Mouse (Mus musculus) hindbrain, embryonic 11.5 days (tissue): ENCODE data around the gene Lrrc10b. TPM values are rescaled to one million over a fixed set of nuclear protein-coding genes. Genes with fewer than 3 reads are reported as not detected.

ENCODE experiments used
- ATAC-seq: fragments of 200-750 bp; cut with Nextera tagmentation; 2 replicates; pipeline ENCODE4 v1.8.0; 2017; ENCODE audit warnings: mild to moderate bottlenecking, moderate TSS enrichment, moderate library complexity; ENCODE audit not compliant: low FRiP score
- DNase-seq: peaks from one replicate; pipeline ENCODE4 v3.0.0-alpha.2; 2015; ENCODE audit warnings: low spot score
- H3K27ac ChIP-seq: fragments of 300-500 bp; sonication (generic); 2 replicates; pipeline ENCODE4 v1.5.1; 2014; ENCODE audit warnings: mild to moderate bottlenecking, low read depth, low read length
- H3K27me3 ChIP-seq: fragments of 300-500 bp; sonication (generic); 2 replicates; pipeline ENCODE4 v1.6.1; 2014; ENCODE audit warnings: mild to moderate bottlenecking, low read length, moderate library complexity, mixed read lengths; ENCODE audit not compliant: control insufficient read depth, insufficient read depth
- H3K36me3 ChIP-seq: fragments of 300-500 bp; sonication (generic); 2 replicates; pipeline ENCODE4 v1.6.1; 2014; ENCODE audit warnings: mild to moderate bottlenecking, low read length, moderate library complexity, mixed read lengths; ENCODE audit not compliant: control insufficient read depth, insufficient read depth
- H3K4me1 ChIP-seq: fragments of 300-500 bp; sonication (generic); replicated peaks from 2 replicates; pipeline ENCODE4 v1.6.1; 2014; ENCODE audit warnings: low read length, mixed read lengths; ENCODE audit not compliant: control insufficient read depth, insufficient read depth
- H3K4me2 ChIP-seq: fragments of 300-500 bp; sonication (generic); replicated peaks from 2 replicates; pipeline ENCODE4 v1.6.1; 2014; ENCODE audit warnings: mild to moderate bottlenecking, low read depth, low read length
- H3K4me3 ChIP-seq: fragments of 300-500 bp; sonication (generic); 2 replicates; pipeline ENCODE4 v1.5.1; 2014; ENCODE audit warnings: low read depth, low read length
- H3K9ac ChIP-seq: fragments of 300-500 bp; sonication (generic); 2 replicates; pipeline ENCODE4 v1.6.1; 2014; ENCODE audit warnings: low read depth, low read length
- H3K9me3 ChIP-seq: fragments of 300-500 bp; sonication (generic); 2 replicates; pipeline ENCODE4 v1.6.1; 2016; ENCODE audit warnings: low read length; ENCODE audit not compliant: control insufficient read depth
- WGBS: fragments of 180-500 bp; shearing (Covaris S2); extraction: QIAGEN DNeasy Blood & Tissue Kit; methylation state at CpG from one replicate; pipeline ENCODE4 v1.1.7; 2014; 5-methylcytosine and 5-hydroxymethylcytosine counted together
- polyA plus RNA-seq: library from polyadenylated mRNA; unstranded; fragments of >200 nt; fragmentation: Nextera tagmentation; extraction: Ambion mirVana; gene quantifications from 2 replicates; pipeline ENCODE4 v1.2.1, GENCODE M21; 2014

Gene Lrrc10b
- polyA plus RNA-seq, 1 experiment from 2014 or later, result 0.69 TPM

- ATAC-seq (no peak), DNase-seq (no peak)
- Histone ChIP-seq H3K4me1 (peaks cover 12% of the 10 kb centered on the region; the same call in 1 of the 2 replicates), H3K27ac (no peak overlapping the region), H3K27me3 (peaks cover 45% of the 10 kb centered on the region), H3K36me3 (no peaks in the 10 kb centered on the region), H3K9ac (no peak overlapping the region), H3K4me2 (no peak overlapping the region), H3K9me3 (no peaks in the 10 kb centered on the region), H3K4me3 (no peak overlapping the region)
- 67% methylated on average over 3 of the region's 3 CpGs for WGBS
These were observed 1.9 kb downstream of the Lrrc10b start for GRCm38 (mm10) chr19:10455437-10455806.

DNA sequence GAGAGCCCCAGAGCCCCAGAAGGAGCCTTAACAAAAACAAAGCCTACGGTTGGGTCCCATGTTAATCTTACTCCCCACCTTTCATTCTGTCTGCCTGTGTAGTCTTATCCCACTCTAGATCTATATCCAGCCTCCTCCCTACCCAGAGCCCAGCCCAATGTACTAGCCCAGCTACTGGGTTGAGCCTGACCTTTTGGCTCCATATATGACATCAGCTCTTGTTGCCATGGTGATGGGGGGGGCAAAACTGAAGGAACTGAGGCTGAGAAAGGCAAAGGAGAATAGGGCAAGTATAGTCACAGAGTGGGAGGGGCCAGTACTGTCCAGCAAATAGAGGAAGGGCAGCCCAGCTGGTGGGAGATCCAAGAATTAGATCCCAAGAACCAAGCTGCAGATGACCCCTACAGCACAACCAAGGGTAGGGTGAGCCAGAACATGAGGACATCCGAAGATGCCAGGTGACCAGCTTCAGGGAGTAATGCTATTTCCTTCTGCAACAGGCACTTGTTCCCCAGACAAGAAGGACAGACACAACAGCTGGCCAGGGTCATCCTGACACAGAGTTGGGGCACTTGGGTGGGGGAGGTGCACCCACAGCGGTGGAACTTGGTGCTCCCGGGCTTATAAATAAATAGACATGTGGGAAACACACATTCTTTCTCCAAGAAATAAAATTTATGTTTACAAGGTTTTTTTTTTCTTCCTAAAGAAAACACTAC, 2.4 kb downstream of the Lrrc10b start:
- H3K9me3 ChIP-seq, result no peaks in the 10 kb centered on the region
- WGBS, result 68% methylated on average over 4 of the region's 4 CpGs
- no peaks in the 10 kb centered on the region for H3K36me3 ChIP-seq
- H3K4me3 ChIP-seq, result no peak overlapping the region
- no peak overlapping the region for H3K4me2 ChIP-seq
- peaks cover 12% of the 10 kb centered on the region; the same call in 1 of the 2 replicates for H3K4me1 ChIP-seq
- ATAC-seq (no peak), DNase-seq (no peak)
- peaks cover 44% of the 10 kb centered on the region for H3K27me3 ChIP-seq
- H3K27ac ChIP-seq, result no peak overlapping the region
- H3K9ac ChIP-seq, result no peak overlapping the region

DNA sequence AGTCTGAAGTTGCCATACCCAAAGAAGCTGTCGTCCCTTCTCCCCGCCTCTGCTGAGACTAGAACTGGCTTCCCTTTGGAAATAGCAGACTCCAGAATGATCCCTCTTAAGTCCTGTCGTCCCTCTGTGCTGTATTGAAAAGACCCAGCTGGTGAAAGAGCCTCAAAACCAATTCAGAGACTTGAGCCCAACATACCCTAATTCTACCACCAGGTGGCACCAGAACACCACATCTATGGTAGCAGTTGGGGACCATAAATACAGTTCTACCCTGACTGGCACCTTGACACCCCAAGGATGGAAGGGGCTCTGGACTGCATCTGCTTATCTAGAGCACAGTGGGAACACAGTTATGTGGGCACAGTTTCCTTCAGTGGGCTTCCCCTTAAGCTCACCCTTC, 7.6 kb downstream of the Lrrc10b start:
- no peak overlapping the region for H3K27ac ChIP-seq
- no peak overlapping the region for H3K4me3 ChIP-seq
- DNase-seq (peak; percentile 89), ATAC-seq (peak; percentile 48)
- no peak overlapping the region for H3K4me2 ChIP-seq
- WGBS, result 4% methylated on average over 3 of the region's 3 CpGs
- peaks cover 3% of the 10 kb centered on the region for H3K27me3 ChIP-seq
- H3K9ac ChIP-seq, result no peak overlapping the region
- no peaks in the 10 kb centered on the region for H3K9me3 ChIP-seq
- H3K36me3 ChIP-seq, result no peaks in the 10 kb centered on the region
- no peaks in the 10 kb centered on the region for H3K4me1 ChIP-seq

GRCm38 (mm10) chr19:10449190-10449589, 8.1 kb downstream of the Lrrc10b start:
- peak; percentile 48; the same call in 1 of the 2 replicates for ATAC-seq
- no peak overlapping the region for H3K4me3 ChIP-seq
- H3K9ac ChIP-seq, result no peak overlapping the region
- 71% methylated on average over 6 of the region's 6 CpGs for WGBS
- H3K36me3 ChIP-seq, result no peaks in the 10 kb centered on the region
- no peaks in the 10 kb centered on the region for H3K9me3 ChIP-seq
- H3K27me3 ChIP-seq, result peaks cover 3% of the 10 kb centered on the region
- H3K27ac ChIP-seq, result no peak overlapping the region
- H3K4me2 ChIP-seq, result no peak overlapping the region
- no peak for DNase-seq
- H3K4me1 ChIP-seq, result no peaks in the 10 kb centered on the region

GRCm38 (mm10) chr19:10448275-10448674, 9.0 kb downstream of the Lrrc10b start:
- Histone ChIP-seq H3K4me1 (no peaks in the 10 kb centered on the region), H3K4me3 (no peak overlapping the region), H3K27ac (no peak overlapping the region), H3K4me2 (no peak overlapping the region), H3K36me3 (no peaks in the 10 kb centered on the region), H3K9me3 (no peaks in the 10 kb centered on the region), H3K27me3 (peaks cover 3% of the 10 kb centered on the region), H3K9ac (no peak overlapping the region)
- DNase-seq (no peak), ATAC-seq (no peak)
- WGBS, result 93% methylated on average over 7 of the region's 7 CpGs

- no peak for DNase-seq
- Histone ChIP-seq H3K27ac (no peak overlapping the region), H3K4me2 (no peak overlapping the region), H3K9ac (no peak overlapping the region), H3K4me3 (no peak overlapping the region), H3K36me3 (no peaks in the 10 kb centered on the region), H3K9me3 (no peaks in the 10 kb centered on the region), H3K27me3 (no peaks in the 10 kb centered on the region), H3K4me1 (no peaks in the 10 kb centered on the region)
- no peak for ATAC-seq
- 93% methylated on average over 15 of the region's 15 CpGs for WGBS
These were observed 12.4 kb downstream of the Lrrc10b start for GRCm38 (mm10) chr19:10444685-10445369.

DNA sequence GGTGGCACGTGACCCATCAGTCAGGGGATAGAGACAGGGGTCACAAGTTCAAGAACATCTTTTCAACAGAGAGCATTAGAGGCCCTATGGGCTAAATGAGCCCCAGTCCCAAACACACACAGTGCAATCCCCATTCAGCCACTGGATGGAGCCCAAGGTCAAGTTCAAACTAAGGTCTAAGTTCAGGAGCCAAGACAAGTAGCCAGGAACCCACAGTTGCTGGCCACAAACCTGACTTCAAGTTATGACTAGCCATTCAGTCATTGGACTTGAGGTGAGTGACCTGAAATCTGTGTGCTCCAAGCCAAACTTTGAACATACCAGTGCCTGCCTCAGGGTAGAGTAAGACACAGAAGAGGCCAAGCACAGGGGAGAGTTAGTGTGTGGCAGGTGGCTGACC, 19.8 kb downstream of the Lrrc10b start:
- Histone ChIP-seq H3K27ac (no peak overlapping the region), H3K36me3 (no peaks in the 10 kb centered on the region), H3K4me3 (no peak overlapping the region), H3K4me1 (no peaks in the 10 kb centered on the region), H3K9ac (no peak overlapping the region), H3K9me3 (no peaks in the 10 kb centered on the region), H3K4me2 (no peak overlapping the region), H3K27me3 (no peaks in the 10 kb centered on the region)
- DNase-seq (peak; percentile 31), ATAC-seq (no peak)
- WGBS, result 38% methylated on average over 1 of the region's 1 CpGs

GRCm38 (mm10) chr19:10436726-10437125, 20.5 kb downstream of the Lrrc10b start:
- Histone ChIP-seq H3K4me2 (no peak overlapping the region), H3K4me1 (no peaks in the 10 kb centered on the region), H3K9me3 (no peaks in the 10 kb centered on the region), H3K9ac (no peak overlapping the region), H3K36me3 (no peaks in the 10 kb centered on the region), H3K27ac (no peak overlapping the region), H3K4me3 (no peak overlapping the region), H3K27me3 (no peaks in the 10 kb centered on the region)
- DNase-seq (no peak), ATAC-seq (no peak)
- 42% methylated on average over 1 of the region's 1 CpGs for WGBS

DNA sequence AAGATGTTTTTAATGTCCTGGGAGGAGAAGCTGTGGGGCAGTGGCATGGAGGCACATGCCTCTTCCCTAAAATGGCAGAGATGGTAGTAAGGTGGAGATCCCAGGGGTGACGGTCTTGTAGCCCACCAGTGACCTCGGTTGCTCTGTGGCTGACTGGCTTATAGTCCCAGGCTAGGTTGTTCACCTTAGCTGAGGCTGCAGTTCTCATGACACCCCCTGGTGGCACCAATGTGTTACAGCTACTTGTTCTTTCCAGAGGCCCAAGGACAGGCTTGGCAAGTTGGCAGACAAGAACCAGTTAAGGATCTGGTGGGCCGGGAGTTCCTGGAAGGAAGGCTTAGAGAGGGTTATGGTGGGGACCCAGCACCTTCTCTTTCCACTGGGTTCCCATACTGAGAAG, 21.4 kb downstream of the Lrrc10b start:
- Histone ChIP-seq H3K4me3 (no peak overlapping the region), H3K36me3 (no peaks in the 10 kb centered on the region), H3K27me3 (no peaks in the 10 kb centered on the region), H3K27ac (no peak overlapping the region), H3K9ac (no peak overlapping the region), H3K4me1 (no peaks in the 10 kb centered on the region), H3K9me3 (no peaks in the 10 kb centered on the region), H3K4me2 (no peak overlapping the region)
- 45% methylated on average over 3 of the region's 3 CpGs for WGBS
- peak; percentile 81 for DNase-seq
- peak; percentile 48; the same call in 1 of the 2 replicates for ATAC-seq
